Mouse (Mus musculus) intestine, embryonic 14.5 days (tissue): ENCODE measurements around the gene Mpl. TPM values are rescaled to one million over a fixed set of nuclear protein-coding genes. Genes with fewer than 3 reads are reported as not detected.

Source experiments
- ATAC-seq: fragments of 200-750 bp; cut with Nextera tagmentation; replicated peaks from 2 replicates; pipeline ENCODE4 v1.8.0; 2017; ENCODE audit warnings: low read depth, moderate number of reproducible peaks, moderate TSS enrichment, moderate library complexity; ENCODE audit not compliant: low FRiP score, low TSS enrichment
- DNase-seq: peaks from one replicate; pipeline ENCODE4 v3.0.0-alpha.2; 2018; ENCODE audit warnings: low spot score
- H3K27ac ChIP-seq: fragments of 300-500 bp; sonication (generic); 2 replicates; pipeline ENCODE4 v1.5.1; 2014; ENCODE audit warnings: low read depth, mild to moderate bottlenecking, control low read depth
- H3K27me3 ChIP-seq: fragments of 300-500 bp; sonication (generic); replicated peaks from 2 replicates; pipeline ENCODE4 v1.6.1; 2014; ENCODE audit warnings: low read length, control low read depth; ENCODE audit not compliant: control insufficient read depth, insufficient read depth
- H3K36me3 ChIP-seq: fragments of 300-500 bp; sonication (generic); 2 replicates; pipeline ENCODE4 v1.6.1; 2014; ENCODE audit warnings: low read length, control low read depth; ENCODE audit not compliant: control insufficient read depth, insufficient read depth
- H3K4me1 ChIP-seq: fragments of 300-500 bp; sonication (generic); replicated peaks from 2 replicates; pipeline ENCODE4 v1.6.1; 2014; ENCODE audit warnings: low read length, control low read depth, mixed read lengths; ENCODE audit not compliant: control insufficient read depth, insufficient read depth
- H3K4me2 ChIP-seq: fragments of 300-500 bp; sonication (generic); 2 replicates; pipeline ENCODE4 v1.6.1; 2014; ENCODE audit warnings: low read length
- H3K4me3 ChIP-seq: fragments of 300-500 bp; sonication (generic); 2 replicates; pipeline ENCODE4 v1.5.1; 2014; ENCODE audit warnings: low read depth, low read length, control low read depth, mixed read lengths
- H3K9ac ChIP-seq: fragments of 300-500 bp; sonication (generic); 2 replicates; pipeline ENCODE4 v1.6.1; 2014; ENCODE audit warnings: mild to moderate bottlenecking, low read length
- H3K9me3 ChIP-seq: fragments of 300-500 bp; sonication (generic); 2 replicates; pipeline ENCODE4 v1.6.1; 2016; ENCODE audit warnings: low read length, control low read depth; ENCODE audit not compliant: control insufficient read depth
- WGBS: fragments of 180-500 bp; shearing (Covaris S2); extraction: QIAGEN DNeasy Blood & Tissue Kit; methylation state at CpG from one replicate; pipeline ENCODE4 v1.1.7; 2014; 5-methylcytosine and 5-hydroxymethylcytosine counted together
- polyA plus RNA-seq: library from polyadenylated mRNA; unstranded; fragments of >200 nt; fragmentation: Nextera tagmentation; extraction: Ambion mirVana; gene quantifications from 2 replicates; pipeline ENCODE4 v1.2.1, GENCODE M21; 2014

The Mpl gene
- polyA plus RNA-seq, 1 experiment from 2014 or later, result 0.46 TPM

DNA sequence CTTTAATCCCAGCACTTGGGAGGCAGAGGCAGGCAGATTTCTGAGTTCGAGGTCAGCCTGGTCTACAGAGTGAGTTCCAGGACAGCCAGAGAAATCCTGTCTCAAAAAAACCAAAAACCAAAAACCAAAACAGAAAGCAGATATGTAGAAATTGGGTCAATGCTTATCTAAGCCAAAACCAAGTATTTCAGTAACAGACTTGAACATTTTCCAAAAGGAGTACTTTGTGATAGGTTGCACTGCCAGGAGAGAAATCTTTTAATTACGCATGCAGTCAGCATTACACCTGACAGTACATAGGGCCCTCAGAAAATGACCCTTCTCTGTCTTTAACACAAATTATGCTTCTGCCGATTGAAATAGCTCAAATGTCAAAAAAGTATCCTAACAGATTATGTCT is 55.9 kb downstream of the Mpl start:
- H3K36me3 ChIP-seq, result peaks cover 69% of the 10 kb centered on the region
- WGBS, result 96% methylated on average over 3 of the region's 3 CpGs
- no peak for ATAC-seq

DNA sequence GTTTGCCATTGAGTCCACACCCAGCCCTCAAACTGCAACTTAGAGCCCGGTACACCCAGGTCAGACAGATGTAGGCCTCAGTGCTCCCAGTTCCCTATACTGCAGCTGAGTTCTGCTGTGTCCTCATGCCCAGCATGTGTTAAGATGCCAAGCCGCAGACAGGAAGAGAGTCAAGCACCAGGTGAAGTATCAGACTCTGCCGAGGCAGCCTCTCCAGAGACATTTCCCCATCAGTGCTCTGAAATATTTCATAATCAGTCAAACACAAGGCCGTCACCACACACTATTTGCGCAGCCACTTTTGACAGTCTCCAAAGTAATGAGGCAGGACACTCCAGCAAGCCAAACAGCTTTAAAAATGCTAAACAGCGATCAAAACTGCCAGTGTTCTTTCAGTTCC is 58.9 kb downstream of the Mpl start:
- 88% methylated on average over 6 of the region's 6 CpGs for WGBS
- Histone ChIP-seq H3K4me1 (no peaks in the 10 kb centered on the region), H3K9ac (no peak overlapping the region), H3K36me3 (peaks cover 89% of the 10 kb centered on the region), H3K4me2 (no peak overlapping the region), H3K9me3 (no peaks in the 10 kb centered on the region), H3K27ac (no peak overlapping the region), H3K4me3 (no peak overlapping the region), H3K27me3 (no peaks in the 10 kb centered on the region)
- no peak for DNase-seq
- ATAC-seq, result no peak

More for the DNA sequence above, 55.9 kb downstream of the Mpl start:
- no peak overlapping the region for H3K9ac ChIP-seq
- no peaks in the 10 kb centered on the region for H3K4me1 ChIP-seq
- H3K9me3 ChIP-seq, result no peaks in the 10 kb centered on the region
- no peak overlapping the region for H3K27ac ChIP-seq
- H3K4me2 ChIP-seq, result no peak overlapping the region
- H3K4me3 ChIP-seq, result no peak overlapping the region
- no peak for DNase-seq
- no peaks in the 10 kb centered on the region for H3K27me3 ChIP-seq

DNA sequence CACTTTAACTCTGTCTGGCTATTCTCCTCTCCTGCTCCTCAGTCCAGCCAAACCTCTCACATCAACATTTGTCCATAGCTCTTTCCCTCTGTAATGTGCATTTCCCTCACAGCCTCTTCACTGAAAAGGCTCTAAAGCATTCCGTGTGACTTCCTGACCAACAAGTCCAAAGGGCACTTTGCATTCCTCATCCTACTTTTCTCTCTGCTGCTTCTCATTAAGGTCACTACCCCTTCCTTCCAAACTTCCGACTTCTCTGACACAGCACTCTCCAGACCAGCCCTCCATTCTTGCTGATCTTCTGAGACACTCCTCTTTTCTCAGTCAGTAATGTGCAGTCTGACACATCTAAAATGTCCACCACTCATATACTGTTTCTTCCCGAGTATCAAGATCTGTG is 60.9 kb downstream of the Mpl start:
- no peak for DNase-seq
- no peak overlapping the region for H3K4me2 ChIP-seq
- H3K4me3 ChIP-seq, result no peak overlapping the region
- peaks cover 91% of the 10 kb centered on the region for H3K36me3 ChIP-seq
- no peak for ATAC-seq
- 75% methylated on average over 3 of the region's 3 CpGs for WGBS
- no peaks in the 10 kb centered on the region for H3K27me3 ChIP-seq
- no peak overlapping the region for H3K9ac ChIP-seq
- no peaks in the 10 kb centered on the region for H3K4me1 ChIP-seq
- no peaks in the 10 kb centered on the region for H3K9me3 ChIP-seq
- no peak overlapping the region for H3K27ac ChIP-seq

GRCm38 (mm10) chr4:118395289-118395688 is 62.0 kb downstream of the Mpl start:
- H3K27ac ChIP-seq, result no peak overlapping the region
- H3K4me1 ChIP-seq, result no peaks in the 10 kb centered on the region
- H3K4me3 ChIP-seq, result no peak overlapping the region
- ATAC-seq (no peak), DNase-seq (no peak)
- peaks cover 91% of the 10 kb centered on the region for H3K36me3 ChIP-seq
- no peak overlapping the region for H3K9ac ChIP-seq
- no peaks in the 10 kb centered on the region for H3K27me3 ChIP-seq
- no peak overlapping the region for H3K4me2 ChIP-seq
- no peaks in the 10 kb centered on the region for H3K9me3 ChIP-seq
- WGBS, result 90% methylated on average over 4 of the region's 4 CpGs

DNA sequence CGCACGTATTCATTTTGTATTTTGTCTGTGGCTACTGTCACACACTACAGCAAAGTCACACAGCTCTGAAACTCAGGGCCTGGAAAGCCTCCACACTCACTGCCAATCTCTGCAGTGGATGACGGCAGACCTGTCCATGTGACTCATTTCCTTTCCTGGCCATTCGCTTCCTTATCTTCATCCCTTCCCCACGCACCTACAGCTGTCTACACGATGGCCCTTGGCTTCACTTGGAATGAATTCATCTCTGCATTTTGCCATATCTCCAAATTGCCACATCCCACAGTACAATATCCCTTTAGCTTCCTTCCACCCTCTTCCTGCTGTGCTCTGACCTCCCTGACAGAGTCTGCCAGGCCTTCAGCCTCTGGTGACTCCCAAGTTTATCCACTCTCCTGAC is 62.8 kb downstream of the Mpl start:
- Histone ChIP-seq H3K4me3 (no peak overlapping the region), H3K9me3 (no peaks in the 10 kb centered on the region), H3K4me1 (no peaks in the 10 kb centered on the region), H3K36me3 (peaks cover 92% of the 10 kb centered on the region), H3K9ac (no peak overlapping the region), H3K4me2 (no peak overlapping the region), H3K27me3 (no peaks in the 10 kb centered on the region), H3K27ac (no peak overlapping the region)
- DNase-seq (no peak), ATAC-seq (no peak)
- WGBS, result 89% methylated on average over 6 of the region's 6 CpGs

Other genes with a start within 250 kb of the Mpl start
- 69.1 and 73.6 TPM in 2 replicates for gene Ptprf, start 166.1 kb downstream of the Mpl start, polyA plus RNA-seq
- gene Szt2, start 48.2 kb downstream of the Mpl start, polyA plus RNA-seq, result 12.1 and 13.2 TPM in 2 replicates
- 106 and 109 TPM in 2 replicates for gene Med8, start 48.2 kb downstream of the Mpl start, polyA plus RNA-seq
- gene Elovl1, start 29.4 kb downstream of the Mpl start, polyA plus RNA-seq, result 144 and 152 TPM in 2 replicates
- gene Cdc20, start 20.2 kb downstream of the Mpl start, polyA plus RNA-seq, result 259 and 273 TPM in 2 replicates
- gene Tie1, start 32.5 kb upstream of the Mpl start, polyA plus RNA-seq, result 17.2 and 18.8 TPM in 2 replicates
- gene 2610528J11Rik, start 69.5 kb upstream of the Mpl start, polyA plus RNA-seq, result 35.7 and 46.4 TPM in 2 replicates
- gene Tmem125, start 86.5 kb upstream of the Mpl start, polyA plus RNA-seq, result 8.5 and 9.3 TPM in 2 replicates
- gene Cfap57, start 163.3 kb upstream of the Mpl start, polyA plus RNA-seq, result 0.27 and 0.41 TPM in 2 replicates
- 161 and 167 TPM in 2 replicates for gene Ebna1bp2, start 163.3 kb upstream of the Mpl start, polyA plus RNA-seq
- not detected in 2 replicates for gene Olfr62, start 201.4 kb upstream of the Mpl start, polyA plus RNA-seq
- gene Olfr1342, start 235.2 kb upstream of the Mpl start, polyA plus RNA-seq, result not detected in 2 replicates
- gene Olfr1341, start 246.0 kb upstream of the Mpl start, polyA plus RNA-seq, result not detected in 2 replicates